11 mouse cellular contexts compared by ENCODE assay signal in the genomic region with DNA sequence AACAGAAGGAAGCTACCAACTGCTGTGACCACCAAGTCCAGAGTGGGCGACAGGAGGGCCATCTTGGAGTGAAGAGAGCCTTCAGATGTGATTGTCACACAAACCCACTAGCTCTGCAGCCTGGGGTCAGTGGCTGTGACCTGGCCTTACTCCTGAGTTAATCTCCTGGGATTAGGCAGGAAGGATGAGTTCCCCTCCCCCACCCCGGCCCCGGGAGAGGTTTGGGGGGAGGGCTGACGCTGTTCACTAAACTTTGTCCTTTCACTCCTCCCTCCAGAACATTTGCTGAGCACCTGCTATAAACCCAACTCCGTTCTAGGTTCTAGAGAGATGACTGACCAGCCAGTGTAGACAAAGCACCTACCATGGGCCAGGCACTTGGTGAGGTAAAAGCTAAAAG. TPM values are rescaled to one million over a fixed set of nuclear protein-coding genes. Genes with fewer than 3 reads are reported as not detected.
DNase-seq lines count a peak whose midpoint lies in the region; ATAC-seq and TF ChIP-seq lines count a peak whose summit lies in the region.
"Had no signal": no experiment of that assay in that cellular context is flagged by ENCODE, and none has a peak within 500 bp of the region (broad histone marks: within the 10 kb centered on the region; RNA-seq: fewer than 3 reads in every experiment).

No protein-coding gene starts in this region.

- TF ChIP-seq CTCF in liver, adult 2 months (IDR thresholded peaks at IDR 0.05; ENCODE audit: low read depth, low read length): no peak
- TF ChIP-seq CTCF in lung, adult 2 months (IDR thresholded peaks at IDR 0.05; ENCODE audit: insufficient read depth, low read length): no peak

- WGBS in liver, adult 2 months: 23% methylated on average over 5 of the region's 5 CpGs
- 31% methylated on average over 5 of the region's 5 CpGs for WGBS in liver, embryonic 12.5 days (ENCODE audit: insufficient replicate concordance)
- 23% methylated on average over 5 of the region's 5 CpGs for WGBS in midbrain, embryonic 16.5 days
- WGBS in lung, adult 2 months: 47% methylated on average over 5 of the region's 5 CpGs

- no peak overlapping the region for H3K4me3 ChIP-seq in liver, adult 2 months (ENCODE audit: insufficient read depth, low read depth, low read length)
- H3K4me3 ChIP-seq in liver, embryonic 12.5 days: no peak overlapping the region
- no peak overlapping the region for H3K4me3 ChIP-seq in midbrain, embryonic 16.5 days (ENCODE audit: low read depth, low read length)
- H3K4me3 ChIP-seq in lung, adult 2 months (replicated peaks; ENCODE audit: extremely low read depth, low read depth, low read length): no peak overlapping the region
- H3K4me3 ChIP-seq: heart, embryonic 12.5 days had no signal

- no peaks in the 10 kb centered on the region for H3K27me3 ChIP-seq in liver, adult 2 months (ENCODE audit: control insufficient read depth, insufficient read depth, low read length)
- peaks cover 43% of the 10 kb centered on the region for H3K27me3 ChIP-seq in liver, embryonic 12.5 days (replicated peaks)
- H3K27me3 ChIP-seq in midbrain, embryonic 16.5 days (ENCODE audit: control insufficient read depth, insufficient read depth, low read depth, low read length): no peaks in the 10 kb centered on the region

- DNase-seq in embryo, embryonic 9.5 days (ENCODE audit: extremely low spot score): peak; percentile 39
- DNase-seq in embryo, embryonic 10.5 days (ENCODE audit: low spot score): no peak
- no peak for DNase-seq in liver, adult 2 months (ENCODE audit: extremely low read depth, low read depth, low spot score)
- DNase-seq in kidney, postnatal 14 days: peak; percentile 56
- no peak for DNase-seq in lung, adult 2 months

- H3K36me3 ChIP-seq in liver, adult 2 months (ENCODE audit: control insufficient read depth, insufficient read depth, low read length): no peaks in the 10 kb centered on the region
- no peaks in the 10 kb centered on the region for H3K36me3 ChIP-seq in liver, embryonic 12.5 days
- H3K36me3 ChIP-seq in midbrain, embryonic 16.5 days (ENCODE audit: control insufficient read depth, insufficient read depth, low read length): no peaks in the 10 kb centered on the region
- H3K36me3 ChIP-seq: heart, embryonic 12.5 days had no signal

- peak overlapping the region; percentile 68 for H3K27ac ChIP-seq in liver, adult 2 months (replicated peaks; ENCODE audit: insufficient read depth, low read depth, low read length)
- no peak overlapping the region for H3K27ac ChIP-seq in liver, embryonic 12.5 days
- peak overlapping the region; percentile 43; the same call in 1 of the 2 replicates for H3K27ac ChIP-seq in midbrain, embryonic 16.5 days (ENCODE audit: low read length)
- H3K27ac ChIP-seq: kidney, postnatal 0 days had no signal

- TF ChIP-seq POLR2A in liver, adult 2 months (IDR thresholded peaks at IDR 0.05; ENCODE audit: extremely low read depth, insufficient read depth, low read length): no peak
- TF ChIP-seq POLR2A in lung, adult 2 months (IDR thresholded peaks at IDR 0.05; ENCODE audit: borderline replicate concordance, extremely low read depth, low read depth, low read length): no peak

- no peak overlapping the region for H3K9ac ChIP-seq in liver, adult 2 months (ENCODE audit: low read depth, low read length)
- no peak overlapping the region for H3K9ac ChIP-seq in liver, embryonic 12.5 days
- H3K9ac ChIP-seq in midbrain, embryonic 16.5 days (ENCODE audit: low read depth, low read length): no peak overlapping the region
- H3K9ac ChIP-seq: heart, embryonic 12.5 days; lung, embryonic 14.5 days had no signal

- ATAC-seq in liver, embryonic 12.5 days: no peak
- no peak for ATAC-seq in midbrain, embryonic 16.5 days
- ATAC-seq in megakaryocyte, adult 5-6 weeks (ENCODE audit: poor library complexity, severe bottlenecking): no peak

- H3K79me2 ChIP-seq in liver, adult 2 months (ENCODE audit: control insufficient read depth, insufficient read depth, low read length): no peaks in the 10 kb centered on the region

- H3K4me2 ChIP-seq in liver, embryonic 12.5 days: no peak overlapping the region
- no peak overlapping the region for H3K4me2 ChIP-seq in midbrain, embryonic 16.5 days (ENCODE audit: low read length)
- H3K4me2 ChIP-seq: heart, embryonic 12.5 days; lung, embryonic 14.5 days had no signal

- H3K4me1 ChIP-seq in liver, adult 2 months (ENCODE audit: control insufficient read depth, insufficient read depth, low read length): peaks cover 47% of the 10 kb centered on the region
- peaks cover 13% of the 10 kb centered on the region for H3K4me1 ChIP-seq in liver, embryonic 12.5 days
- H3K4me1 ChIP-seq in midbrain, embryonic 16.5 days (ENCODE audit: control insufficient read depth, insufficient read depth, low read length): peaks cover 12% of the 10 kb centered on the region; the same call in 1 of the 2 replicates
- peaks cover 2% of the 10 kb centered on the region; the same call in 1 of the 2 replicates for H3K4me1 ChIP-seq in lung, adult 2 months (ENCODE audit: control insufficient read depth, insufficient read depth, low read length)

- no peaks in the 10 kb centered on the region for H3K9me3 ChIP-seq in liver, embryonic 12.5 days (replicated peaks)
- H3K9me3 ChIP-seq in midbrain, embryonic 16.5 days (replicated peaks; ENCODE audit: control insufficient read depth, low read length, poor library complexity, severe bottlenecking): no peaks in the 10 kb centered on the region
- H3K9me3 ChIP-seq: heart, embryonic 12.5 days had no signal

RNA-seq across cellular contexts. Expression of gene Alpl, which starts 29.8 kb away (rescaled TPM):
- 5.1 and 6.9 TPM in 2 replicates for total RNA-seq in liver, adult 2 months (2014; rRNA removed)
- polyA plus RNA-seq in liver, adult 2 months (2012; rRNA removed): 7.3 and 10.0 TPM in 2 replicates
- polyA plus RNA-seq in liver, embryonic 12.5 days (2016; fragmentation: Nextera tagmentation; extraction: Ambion mirVana): 5.1 and 6.5 TPM in 2 replicates
- polyA plus RNA-seq in midbrain, embryonic 16.5 days (2015; fragmentation: Nextera tagmentation; extraction: Ambion mirVana): 9.1 and 12.1 TPM in 2 replicates
- 0.09 TPM in 1 of 2 replicates, not detected in the other for total RNA-seq in megakaryocyte, adult 5-6 weeks (2015)
- 0.16 TPM in 1 of 2 replicates, not detected in the other for total RNA-seq in megakaryocyte, adult 5-6 weeks (2017)
- 5.4 and 5.5 TPM in 2 replicates for polyA plus RNA-seq in lung, adult 2 months (2012; rRNA removed)

Comparison
In these comparisons a context has a peak if more than half of its experiments do, and no peak if none do; other contexts are left out.
1. DNase-seq: peak in embryo, embryonic 9.5 days (single experiment) and kidney, postnatal 14 days (single experiment); none in embryo, embryonic 10.5 days (single experiment), liver, adult 2 months (single experiment) and lung, adult 2 months (single experiment).